Mouse (Mus musculus) CH12.LX (cell line): ENCODE results near the gene Rpn2.

Source experiments
- CTCF ChIP-seq, 2 experiments: IDR thresholded peaks in 1 of 2; conservative IDR thresholded peaks in 1 of 2; 2 replicates each; pipeline ENCODE4 v1.5.1; 2011 to 2012; ENCODE audit warnings: low read depth in 2 of 2, low read length in 2 of 2, improper control_type of control experiment in 1 of 2, inconsistent platforms in 1 of 2, mild to moderate bottlenecking in 1 of 2, moderate library complexity in 1 of 2
- E2F4 ChIP-seq: IDR thresholded peaks from 2 replicates; pipeline ENCODE4 v1.6.1; 2011; ENCODE audit warnings: low read depth, low read length, improper control_type of control experiment; ENCODE audit not compliant: insufficient replicate concordance
- HCFC1 ChIP-seq: IDR thresholded peaks from 2 replicates; pipeline ENCODE4 v1.6.1; 2012; ENCODE audit warnings: low read depth, mild to moderate bottlenecking, inconsistent platforms, low read length, improper control_type of control experiment
- MAX ChIP-seq: IDR thresholded peaks from 2 replicates; pipeline ENCODE4 v1.6.1; 2011; ENCODE audit warnings: low read length, improper control_type of control experiment
- POLR2A ChIP-seq: IDR thresholded peaks from 2 replicates; pipeline ENCODE4 v1.6.1; 2011; ENCODE audit warnings: low read depth, mild to moderate bottlenecking, improper control_type of control experiment, low read length
- TCF12 ChIP-seq: IDR thresholded peaks from 2 replicates; pipeline ENCODE4 v1.6.1; 2014; ENCODE audit warnings: low read depth, mild to moderate bottlenecking, inconsistent platforms, low read length, improper control_type of control experiment

DNA sequence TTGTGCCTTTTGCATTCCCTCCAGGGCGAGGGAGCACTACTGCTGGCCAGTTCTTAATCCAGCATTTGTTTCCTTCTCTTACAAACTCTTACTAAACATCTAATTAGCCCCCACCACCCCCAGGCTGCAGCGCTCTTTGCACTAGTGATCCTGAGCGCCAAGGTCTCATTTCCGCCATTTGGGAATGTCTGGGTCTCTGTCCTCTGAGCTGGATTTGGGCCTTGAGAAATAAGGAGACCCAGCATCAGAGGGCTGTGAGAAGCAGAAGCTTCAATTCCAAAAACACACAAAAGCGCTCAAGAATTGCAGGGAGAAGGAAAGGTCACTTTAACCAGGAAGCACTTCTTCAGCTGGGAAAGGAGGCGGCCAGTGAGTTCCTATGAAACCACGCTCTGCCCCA, 60.7 kb downstream of the Rpn2 start:
- TF ChIP-seq CTCF (conservative IDR thresholded peaks at IDR 0.05 in 1 of 2, IDR thresholded peaks at IDR 0.05 in 1 of 2; ENCODE audit: low read depth in 2 of 2, low read length in 2 of 2) (no peak), E2F4 (no peak), HCFC1 (no peak), MAX (no peak), POLR2A (no peak), TCF12 (no peak)
